Mouse (Mus musculus) CH12F3 (cell line): ENCODE measurements around the gene Erc1.

Source experiments
- in situ Hi-C: fragments of 300-500 bp; cut with MboI; formaldehyde crosslinking; loops from 2 replicates; pipeline ENCODE4 v1.14.3; 2020; ENCODE audit warnings: low sequenced_read_pairs

Erc1 gene

GRCm38 (mm10) chr6:119601379-119601778, 246.6 kb downstream of the Erc1 start:
- in situ Hi-C loops: no loop called here

GRCm38 (mm10) chr6:119595440-119595839, 252.5 kb downstream of the Erc1 start:
- in situ Hi-C loops: no loop called here

GRCm38 (mm10) chr6:119590872-119591271, 257.1 kb downstream of the Erc1 start:
- in situ Hi-C loops: no loop called here

GRCm38 (mm10) chr6:119587897-119588296, 260.1 kb downstream of the Erc1 start:
- in situ Hi-C loops: no loop called here

- in situ Hi-C loops: no loop called here
Measured at GRCm38 (mm10) chr6:119587454-119587853, 260.5 kb downstream of the Erc1 start.

- in situ Hi-C loops: no loop called here
Measured at GRCm38 (mm10) chr6:119585652-119586375, 262.2 kb downstream of the Erc1 start.

- in situ Hi-C loops: no loop called here
Measured at GRCm38 (mm10) chr6:119584061-119584460, 263.9 kb downstream of the Erc1 start.

- in situ Hi-C loops: no loop called here
Measured at GRCm38 (mm10) chr6:119583165-119583564, 264.8 kb downstream of the Erc1 start.

- in situ Hi-C loops: no loop called here
Measured at GRCm38 (mm10) chr6:119576706-119577105, 271.3 kb downstream of the Erc1 start.

GRCm38 (mm10) chr6:119575331-119575730, 272.6 kb downstream of the Erc1 start:
- in situ Hi-C loops: no loop called here

- in situ Hi-C loops: no loop called here
Measured at GRCm38 (mm10) chr6:119572296-119572695, 275.7 kb downstream of the Erc1 start.

- in situ Hi-C loops: no loop called here
Measured at GRCm38 (mm10) chr6:119570797-119571196, 277.2 kb downstream of the Erc1 start.

GRCm38 (mm10) chr6:119568339-119568738, 279.6 kb downstream of the Erc1 start:
- in situ Hi-C loops: no loop called here

GRCm38 (mm10) chr6:119565451-119566379, 282.3 kb downstream of the Erc1 start:
- in situ Hi-C loops: no loop called here

GRCm38 (mm10) chr6:119562558-119562957, 285.4 kb downstream of the Erc1 start:
- in situ Hi-C loops: no loop called here

- in situ Hi-C loops: no loop called here
Measured at GRCm38 (mm10) chr6:119558855-119559254, 289.1 kb downstream of the Erc1 start.

GRCm38 (mm10) chr6:119554439-119554838, 293.5 kb downstream of the Erc1 start:
- in situ Hi-C loops: no loop called here

GRCm38 (mm10) chr6:119544518-119544864, 303.5 kb downstream of the Erc1 start:
- in situ Hi-C loops: no loop called here

GRCm38 (mm10) chr6:119543803-119544517, 304.0 kb downstream of the Erc1 start, which contains the start of gene Wnt5b:
Gene Wnt5b, minus strand, starts transcription at chr6:119544347.
- in situ Hi-C loops: no loop called here

- in situ Hi-C loops: no loop called here
Measured at GRCm38 (mm10) chr6:119543456-119543802, 304.5 kb downstream of the Erc1 start.

- in situ Hi-C loops: no loop called here
Measured at GRCm38 (mm10) chr6:119535867-119536266, 312.1 kb downstream of the Erc1 start.
